Mouse (Mus musculus) T-helper 2 cell (primary cell): ENCODE measurements around the gene Ppp2r1b.

Source experiments
- in situ Hi-C: fragments of 300-600 bp; cut with MboI, MseI; formaldehyde crosslinking; loops from one replicate; pipeline ENCODE4 v1.15.1; 2025; ENCODE audit warnings: high pct_unique_total_duplicates

Ppp2r1b gene

DNA sequence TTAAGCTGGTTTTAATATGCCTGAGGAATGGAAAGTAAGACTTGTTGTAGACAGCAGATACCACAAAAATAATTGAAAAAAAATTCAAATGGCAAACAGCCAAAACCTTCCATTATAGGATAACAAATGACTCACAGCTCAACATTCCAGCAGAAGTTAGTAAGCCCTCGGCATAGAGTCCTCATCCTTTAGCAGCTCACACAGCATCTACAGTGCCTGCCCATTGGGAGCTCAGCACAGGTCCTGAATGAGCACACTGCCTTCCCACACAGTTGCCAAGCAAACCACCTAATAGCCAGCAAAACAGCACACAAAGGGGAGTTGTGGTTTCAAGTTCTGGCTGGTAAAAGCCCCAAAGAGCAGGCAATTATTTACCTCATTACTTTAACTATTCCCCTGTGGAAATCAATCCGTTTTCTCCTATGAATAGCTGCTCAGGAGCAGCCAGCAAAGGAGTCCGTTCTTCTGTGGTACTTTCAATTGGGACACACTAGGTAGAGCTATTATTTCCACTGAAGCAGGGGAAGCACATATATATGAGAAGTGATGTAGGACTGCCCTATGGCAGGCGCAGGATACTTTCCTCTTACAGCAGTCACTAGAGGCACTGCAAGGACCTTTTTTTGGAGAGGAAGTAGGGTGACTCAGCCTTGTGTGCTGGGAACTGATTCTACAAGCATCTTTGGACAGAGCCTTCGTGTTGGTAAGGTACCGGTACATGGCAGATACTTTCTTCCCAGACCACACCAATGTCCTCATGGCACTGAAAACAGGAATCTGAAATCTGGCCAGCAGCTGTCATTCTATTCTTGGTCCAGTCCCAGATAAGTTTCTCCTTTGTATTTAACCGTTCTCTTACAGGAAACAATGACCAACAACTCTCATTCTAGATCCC lies 55.2 kb downstream of the Ppp2r1b start:
- in situ Hi-C loops, result no loop called here

DNA sequence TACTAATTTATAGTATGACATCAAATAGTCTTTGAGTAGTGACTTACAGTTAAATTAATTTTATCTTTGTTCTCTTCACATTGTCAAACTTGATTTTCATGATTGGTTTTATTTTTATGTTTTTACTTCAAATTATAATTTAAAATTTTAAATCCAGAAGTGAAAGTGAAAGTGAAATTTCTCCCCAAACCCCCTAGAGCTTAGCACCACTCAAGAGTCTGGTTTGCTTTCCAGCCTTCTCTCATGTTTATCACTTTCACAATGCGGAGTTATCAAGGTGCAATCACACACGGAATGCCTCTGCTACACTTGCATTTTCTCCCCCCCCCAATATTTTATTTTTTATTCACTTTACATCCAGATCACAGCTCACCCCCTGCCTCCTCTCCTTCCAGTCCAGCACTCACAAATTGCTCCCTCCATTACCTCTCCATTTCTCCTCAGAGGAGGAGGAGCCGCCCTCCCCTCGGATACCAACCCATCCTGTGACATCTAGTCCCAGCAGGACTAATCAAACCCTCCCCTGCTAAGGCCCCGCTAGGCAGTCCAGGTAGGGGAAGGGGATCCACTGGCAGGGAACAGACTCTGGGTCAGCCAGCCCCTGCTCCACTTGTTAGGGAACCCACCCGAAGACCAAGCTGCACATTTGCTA lies 59.2 kb downstream of the Ppp2r1b start:
- in situ Hi-C loops, result no loop called here

DNA sequence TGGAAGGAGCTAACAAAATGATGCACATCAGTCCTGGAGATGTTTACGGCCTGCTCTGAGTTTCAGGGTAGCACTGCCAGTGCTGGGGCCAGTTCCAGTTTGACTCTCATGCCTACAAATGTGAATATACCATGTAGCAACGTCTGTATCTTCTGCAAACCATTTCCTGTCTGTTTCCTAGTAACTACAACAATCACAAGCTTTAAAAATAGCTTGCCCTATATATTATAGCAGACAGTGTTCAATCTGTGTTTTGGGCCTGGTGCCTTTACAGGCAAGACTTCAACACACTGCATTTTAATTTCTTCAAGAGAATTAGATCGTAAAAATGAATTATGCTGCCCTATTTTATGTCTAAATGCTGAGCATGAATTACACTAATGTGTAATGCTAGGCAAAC lies 60.2 kb downstream of the Ppp2r1b start:
- in situ Hi-C loops, result no loop called here

DNA sequence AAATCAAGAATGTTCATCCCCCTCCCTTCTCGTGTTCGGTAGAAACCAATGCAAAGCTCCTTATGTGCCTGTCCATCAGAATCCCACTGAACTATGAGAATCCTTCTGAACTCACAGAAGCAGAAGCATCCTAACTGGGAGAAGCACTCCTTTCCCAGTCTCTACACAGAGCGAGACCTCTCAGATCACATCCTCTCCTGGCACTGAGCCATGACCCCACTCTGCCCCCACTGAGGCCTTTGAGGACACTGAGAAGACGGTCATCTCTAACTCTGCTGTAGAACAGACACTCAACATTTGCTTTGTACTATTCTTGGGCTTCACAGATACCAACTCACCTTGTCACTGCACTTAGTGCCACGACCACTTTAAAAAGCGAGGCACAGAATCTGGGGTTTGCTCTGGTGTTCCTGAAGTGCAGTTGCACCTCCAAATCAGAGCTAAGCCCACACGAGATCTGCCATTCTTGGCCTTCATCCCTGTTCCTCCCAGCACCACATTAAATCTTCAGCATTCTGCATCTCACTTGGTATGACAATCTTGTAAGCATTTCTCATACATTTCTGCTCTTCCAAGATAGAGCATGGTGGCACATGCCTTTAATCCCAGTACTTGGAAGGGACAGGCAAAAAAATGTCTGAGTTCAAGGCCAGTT lies 66.9 kb downstream of the Ppp2r1b start:
- in situ Hi-C loops, result no loop called here

DNA sequence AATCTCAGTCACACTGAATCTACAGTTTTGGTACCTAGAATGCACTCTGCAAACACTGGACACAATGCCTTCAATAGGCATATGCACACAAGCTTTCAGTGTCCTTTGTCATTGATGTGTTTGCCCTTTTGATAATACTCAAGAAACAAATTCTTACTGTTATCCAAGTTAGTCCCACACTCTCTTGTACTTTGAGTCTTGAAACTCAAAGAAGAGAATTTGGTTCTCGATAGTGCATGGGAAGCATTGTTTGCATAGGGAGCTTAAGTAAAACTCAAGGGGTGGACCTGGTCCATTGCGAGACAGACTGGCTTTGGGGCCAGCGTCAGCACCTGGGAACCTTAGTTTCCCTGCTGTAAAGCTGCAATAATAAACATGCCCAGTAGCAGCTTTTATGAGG lies 73.0 kb downstream of the Ppp2r1b start:
- in situ Hi-C loops, result no loop called here

DNA sequence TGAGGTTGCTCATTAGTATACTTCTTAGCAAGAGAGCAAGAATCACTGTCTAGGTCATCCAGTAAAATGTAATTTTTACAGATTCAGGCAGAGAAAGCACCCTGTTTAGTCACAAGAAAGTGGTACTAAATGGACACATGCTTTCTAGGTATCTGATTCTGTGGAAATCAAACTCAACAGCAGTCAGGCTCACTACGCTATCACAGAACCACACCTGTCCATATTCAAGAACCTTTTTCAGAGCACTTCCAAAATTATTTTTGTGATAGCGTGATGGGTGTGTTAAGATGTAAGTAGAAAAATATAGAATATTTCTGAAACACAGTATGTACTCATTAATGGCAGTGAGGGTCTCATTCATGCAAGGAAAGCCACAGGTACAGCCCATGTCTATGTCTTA lies 74.5 kb downstream of the Ppp2r1b start:
- in situ Hi-C loops, result no loop called here

DNA sequence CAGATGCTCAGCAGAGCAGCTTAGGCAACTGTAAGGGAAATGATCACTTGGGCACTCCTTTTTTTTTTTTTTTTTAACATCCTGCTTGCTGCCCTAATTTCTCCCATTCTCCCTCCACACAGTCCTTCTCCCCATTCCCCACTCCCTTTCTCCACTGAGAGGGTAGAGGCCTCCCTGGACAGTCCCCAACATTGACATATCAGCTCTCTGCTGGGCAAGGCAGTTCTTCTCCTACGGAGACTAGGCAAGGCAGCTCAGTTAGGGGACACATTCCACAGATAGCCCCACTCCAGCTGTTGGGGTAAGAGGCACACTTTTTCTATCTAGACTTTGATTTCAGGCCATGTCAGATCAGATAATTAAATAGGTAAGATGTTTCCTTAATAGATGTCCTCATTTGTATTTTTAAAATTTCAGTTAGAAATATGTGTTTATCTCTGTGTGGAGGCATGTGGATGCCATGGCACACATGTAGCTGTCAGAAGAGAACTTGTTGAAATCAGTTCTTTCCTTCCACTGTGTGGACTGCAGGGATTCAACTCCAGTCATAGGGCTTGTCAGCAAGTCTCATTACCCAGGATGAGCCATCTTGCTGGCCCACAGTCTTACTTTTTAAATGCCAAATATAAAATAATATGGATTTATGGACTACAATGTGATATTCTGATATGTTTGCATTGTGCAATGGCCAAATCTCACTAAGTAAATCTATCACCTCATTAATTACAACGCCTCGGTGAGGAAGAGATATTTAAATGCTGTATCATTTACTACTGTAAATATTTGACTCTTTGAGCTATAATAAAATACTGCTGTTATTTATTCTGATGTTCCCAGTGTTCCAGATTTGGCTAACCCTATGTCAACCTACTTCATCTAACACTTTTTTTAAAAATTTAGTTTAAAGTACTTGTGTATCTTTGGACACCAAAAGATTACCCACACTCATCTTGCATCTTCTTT lies 76.1 kb downstream of the Ppp2r1b start:
- in situ Hi-C loops, result no loop called here

DNA sequence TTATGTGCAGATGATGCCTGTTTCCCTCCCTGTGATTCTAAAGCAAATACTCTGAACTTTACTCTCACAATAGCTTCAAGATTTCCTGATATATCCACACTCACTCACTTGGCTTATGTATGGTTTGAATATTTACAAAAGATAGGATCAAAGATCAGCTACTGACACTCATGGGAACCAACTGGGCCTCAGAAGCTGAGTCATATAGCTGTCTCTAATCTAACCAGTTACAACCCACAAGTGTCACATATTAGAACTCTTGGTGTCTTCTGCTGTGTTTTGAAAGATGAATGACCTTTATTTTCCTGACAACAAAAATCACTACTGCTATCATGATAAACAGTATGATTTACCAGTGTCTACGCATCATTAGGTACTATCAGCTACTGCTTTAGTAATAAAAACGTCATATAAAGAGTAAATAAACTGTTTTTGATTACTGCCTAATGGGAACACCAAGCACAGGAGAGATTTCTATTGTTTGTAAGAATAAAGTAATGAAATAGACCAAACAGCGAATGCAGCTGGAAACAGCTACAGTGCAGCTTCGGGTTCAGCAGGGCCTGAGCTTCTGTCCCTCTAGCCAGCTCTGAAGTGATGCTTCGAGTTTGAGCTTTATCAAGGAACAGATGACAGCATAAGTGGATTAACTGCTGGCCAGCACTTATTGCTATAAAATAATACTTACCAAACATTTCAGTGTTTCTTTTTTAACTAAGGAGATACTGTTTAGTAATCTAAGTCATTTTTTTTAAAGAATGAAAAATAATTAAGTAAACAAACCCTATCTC lies 77.5 kb downstream of the Ppp2r1b start:
- in situ Hi-C loops, result no loop called here

DNA sequence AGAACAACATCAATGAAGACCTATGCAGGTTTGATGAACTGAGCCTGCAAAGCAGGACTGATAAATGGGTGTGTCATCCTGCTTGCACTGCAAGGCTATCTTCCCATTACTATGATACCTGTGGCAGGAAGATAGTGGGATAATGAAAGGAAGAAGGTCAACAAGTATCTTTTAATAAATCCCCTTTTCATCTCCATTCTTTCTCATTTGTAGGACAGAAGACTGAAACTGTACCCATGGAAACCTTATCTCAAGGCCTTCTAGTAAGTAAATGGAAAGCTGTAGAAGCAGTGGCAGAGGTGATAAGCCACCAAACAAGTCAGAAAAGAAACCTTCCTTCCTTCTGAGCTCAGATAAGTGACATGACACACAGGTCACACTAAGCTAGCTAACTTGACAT lies 79.4 kb downstream of the Ppp2r1b start:
- in situ Hi-C loops, result no loop called here

DNA sequence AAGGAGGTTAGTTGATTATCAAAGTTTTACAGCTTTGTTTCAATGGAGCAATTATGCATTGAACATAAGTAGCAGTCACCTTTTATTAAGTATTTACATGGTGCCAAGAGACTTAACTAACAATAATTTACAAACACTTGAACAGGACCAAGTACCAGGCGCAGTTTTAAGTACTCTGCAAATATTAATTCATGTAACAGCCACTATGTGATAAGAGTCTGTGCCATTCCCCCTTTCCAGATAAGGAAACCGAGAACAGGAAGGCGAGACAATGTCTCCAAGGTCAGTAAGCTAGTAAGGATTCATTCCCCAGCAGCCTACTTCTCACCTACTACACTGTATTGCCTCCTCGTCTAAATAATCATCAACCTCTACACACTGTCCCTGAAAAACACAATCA lies 80.7 kb downstream of the Ppp2r1b start:
- in situ Hi-C loops, result no loop called here

DNA sequence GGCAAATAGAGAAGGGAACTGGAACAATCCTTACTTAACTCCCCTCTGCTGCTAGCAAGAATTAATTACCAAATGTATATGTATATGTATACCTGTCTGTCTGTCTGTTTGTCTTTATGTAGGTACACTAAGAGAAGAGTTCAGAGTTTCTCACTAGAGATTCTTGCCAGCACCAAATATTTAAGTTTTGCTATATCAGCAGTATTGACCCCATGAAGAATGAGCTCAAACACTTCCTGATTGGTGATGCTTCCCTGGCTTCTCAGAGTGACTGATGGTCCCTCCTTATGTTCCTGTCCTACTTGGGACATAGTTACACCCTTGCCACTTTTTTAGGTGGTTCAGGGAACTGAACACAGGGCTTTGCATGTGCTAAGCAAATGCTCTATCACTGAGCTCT lies 84.9 kb downstream of the Ppp2r1b start:
- in situ Hi-C loops, result no loop called here

DNA sequence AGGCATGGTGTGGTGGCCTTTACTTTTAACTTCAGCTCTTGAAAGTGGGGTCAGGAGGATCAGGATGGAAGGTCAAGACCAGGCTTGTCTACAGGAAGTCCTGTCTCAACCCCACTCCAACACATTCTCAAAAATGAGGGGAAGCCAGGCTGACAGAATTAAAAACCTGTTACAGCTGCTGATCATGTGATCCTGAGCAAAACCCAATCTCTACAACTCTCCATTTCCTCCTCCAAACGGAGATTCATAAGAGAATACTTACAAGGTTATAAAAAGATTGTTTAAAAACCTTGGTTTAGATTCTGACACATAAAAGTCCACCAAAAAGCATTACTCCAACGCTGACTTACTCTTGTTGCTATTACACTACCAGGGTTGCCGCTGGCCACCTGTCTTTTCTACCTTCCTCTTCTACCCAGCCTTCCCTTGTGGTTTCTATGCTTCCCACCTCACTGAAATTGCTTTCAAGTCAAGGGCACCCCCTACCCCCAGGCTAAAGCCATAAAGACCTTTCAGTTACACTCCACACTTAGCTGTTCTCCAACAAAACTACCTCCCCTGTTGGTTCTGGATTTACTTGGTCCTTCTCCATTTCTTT lies 96.8 kb downstream of the Ppp2r1b start:
- in situ Hi-C loops, result no loop called here

DNA sequence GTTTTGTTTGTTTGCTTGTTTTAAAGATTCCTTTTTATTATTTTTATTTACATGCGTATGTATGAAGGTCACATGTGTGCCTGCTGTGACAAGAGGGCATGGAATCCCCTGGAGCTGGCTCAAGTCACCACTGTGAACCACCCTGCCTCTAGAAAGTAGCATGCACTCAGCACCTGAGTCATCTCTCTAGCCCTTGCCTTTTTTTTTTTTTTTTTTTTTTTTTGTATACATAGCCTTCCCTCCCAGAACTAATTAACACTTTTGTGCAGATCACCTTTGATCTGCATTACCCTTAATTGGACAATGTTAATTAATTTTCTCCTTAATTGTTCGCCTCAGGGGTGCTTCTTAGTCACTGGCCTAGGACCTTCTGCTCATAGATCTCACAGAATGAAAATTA lies 97.6 kb downstream of the Ppp2r1b start:
- in situ Hi-C loops, result no loop called here
